Mouse (Mus musculus) cerebral cortex, adult 2 months (tissue): ENCODE results near the gene Spats2.

Source experiments
- WGBS: fragments of 180-500 bp; shearing (Covaris S2); methylation state at CpG from one replicate; pipeline ENCODE4 v1.1.7; 2018; 5-methylcytosine and 5-hydroxymethylcytosine counted together

Gene Spats2

GRCm38 (mm10) chr15:99224208-99224911 lies 98.6 kb downstream of the Spats2 start, which contains the start of gene Kcnh3:
Kcnh3 (plus strand) TSS chr15:99224861.
- WGBS: under 1% methylated on average over 64 of the region's 66 CpGs

- 1% methylated on average over 22 of the region's 22 CpGs for WGBS
Observed at GRCm38 (mm10) chr15:99225081-99225810, 99.5 kb downstream of the Spats2 start.

- 34% methylated on average over 14 of the region's 14 CpGs for WGBS
Observed at GRCm38 (mm10) chr15:99226090-99226489, 100.4 kb downstream of the Spats2 start.

GRCm38 (mm10) chr15:99231998-99232397 lies 106.3 kb downstream of the Spats2 start:
- WGBS: 56% methylated on average over 10 of the region's 10 CpGs

GRCm38 (mm10) chr15:99233719-99234118 lies 108.0 kb downstream of the Spats2 start:
- WGBS: 69% methylated on average over 17 of the region's 17 CpGs

- WGBS: 62% methylated on average over 12 of the region's 12 CpGs
Observed at GRCm38 (mm10) chr15:99234326-99235010, 108.8 kb downstream of the Spats2 start.

GRCm38 (mm10) chr15:99238006-99238405 lies 112.3 kb downstream of the Spats2 start:
- WGBS: 72% methylated on average over 11 of the region's 11 CpGs

- 56% methylated on average over 4 of the region's 4 CpGs for whole genome bisulfite sequencing
Observed at GRCm38 (mm10) chr15:99240129-99240528, 114.4 kb downstream of the Spats2 start.

GRCm38 (mm10) chr15:99241249-99241648 lies 115.5 kb downstream of the Spats2 start:
- 35% methylated on average over 4 of the region's 4 CpGs for WGBS

GRCm38 (mm10) chr15:99242045-99242444 lies 116.3 kb downstream of the Spats2 start:
- WGBS: 86% methylated on average over 10 of the region's 10 CpGs

GRCm38 (mm10) chr15:99246736-99247135 lies 121.0 kb downstream of the Spats2 start:
- WGBS: 70% methylated on average over 6 of the region's 6 CpGs

GRCm38 (mm10) chr15:99248972-99249371 lies 123.3 kb downstream of the Spats2 start:
- 42% methylated on average over 9 of the region's 9 CpGs for WGBS

GRCm38 (mm10) chr15:99249938-99250337 lies 124.2 kb downstream of the Spats2 start:
- WGBS: 89% methylated on average over 11 of the region's 11 CpGs

- 0% methylated on average over 15 of the region's 15 CpGs for WGBS
Observed at GRCm38 (mm10) chr15:99251111-99251510, 125.4 kb downstream of the Spats2 start.

GRCm38 (mm10) chr15:99251626-99252380 lies 126.1 kb downstream of the Spats2 start, which contains the start of gene Mcrs1:
Mcrs1 (minus strand) TSS chr15:99251961.
- under 1% methylated on average over 52 of the region's 52 CpGs for WGBS

- WGBS: 3% methylated on average over 22 of the region's 22 CpGs
Observed at GRCm38 (mm10) chr15:99252381-99253174, 126.9 kb downstream of the Spats2 start.

- WGBS: 46% methylated on average over 2 of the region's 2 CpGs
Observed at GRCm38 (mm10) chr15:99253175-99253479, 127.4 kb downstream of the Spats2 start.

- WGBS: 97% methylated on average over 6 of the region's 6 CpGs
Observed at GRCm38 (mm10) chr15:99253772-99254171, 128.1 kb downstream of the Spats2 start.

- 86% methylated on average over 2 of the region's 2 CpGs for WGBS
Observed at GRCm38 (mm10) chr15:99254477-99255005, 128.8 kb downstream of the Spats2 start.

GRCm38 (mm10) chr15:99255241-99255749 lies 129.6 kb downstream of the Spats2 start:
- 89% methylated on average over 6 of the region's 6 CpGs for WGBS
